Mouse (Mus musculus) lung, embryonic 14.5 days (tissue): ENCODE measurements around the gene Gnat1. TPM values are rescaled to one million over a fixed set of nuclear protein-coding genes. Genes with fewer than 3 reads are reported as not detected.
A peak's percentile ranks its signal among the peaks of the same experiment; 100 is the strongest.

Experiments
- ATAC-seq: fragments of 200-750 bp; cut with Nextera tagmentation; 2 replicates; pipeline ENCODE4 v1.8.0; 2017; ENCODE audit warnings: mild to moderate bottlenecking, moderate TSS enrichment, moderate library complexity; ENCODE audit not compliant: insufficient read depth
- DNase-seq: peaks from one replicate; pipeline ENCODE4 v3.0.0-alpha.2; 2015
- H3K27ac ChIP-seq: fragments of 300-500 bp; sonication (generic); 2 replicates; pipeline ENCODE4 v1.5.1; 2014; ENCODE audit warnings: low read depth, mild to moderate bottlenecking, moderate library complexity
- H3K27me3 ChIP-seq: fragments of 300-500 bp; sonication (generic); 2 replicates; pipeline ENCODE4 v1.6.1; 2014; ENCODE audit warnings: low read length, control low read depth; ENCODE audit not compliant: insufficient read depth
- H3K36me3 ChIP-seq: fragments of 300-500 bp; sonication (generic); 2 replicates; pipeline ENCODE4 v1.6.1; 2014; ENCODE audit warnings: control low read depth; ENCODE audit not compliant: insufficient read depth
- H3K4me1 ChIP-seq: fragments of 300-500 bp; sonication (generic); 2 replicates; pipeline ENCODE4 v1.6.1; 2014; ENCODE audit warnings: antibody characterized with exemption, control low read depth; ENCODE audit not compliant: insufficient read depth
- H3K4me2 ChIP-seq: fragments of 300-500 bp; sonication (generic); 2 replicates; pipeline ENCODE4 v1.6.1; 2014; ENCODE audit warnings: mild to moderate bottlenecking
- H3K4me3 ChIP-seq: fragments of 300-500 bp; sonication (generic); 2 replicates; pipeline ENCODE4 v1.5.1; 2014; ENCODE audit warnings: low read depth, low read length
- H3K9ac ChIP-seq: fragments of 300-500 bp; sonication (generic); 2 replicates; pipeline ENCODE4 v1.6.1; 2014
- H3K9me3 ChIP-seq: fragments of 300-500 bp; sonication (generic); 2 replicates; pipeline ENCODE4 v1.6.1; 2016; ENCODE audit warnings: low read depth, low read length, control low read depth
- CTCF ChIP-seq: IDR thresholded peaks from 2 replicates; pipeline ENCODE4 v1.5.1; 2016; ENCODE audit warnings: antibody characterized with exemption, low read depth
- WGBS: fragments of 180-500 bp; shearing (Covaris S2); extraction: QIAGEN DNeasy Blood & Tissue Kit; methylation state at CpG from one replicate; pipeline ENCODE4 v1.1.7; 2014; 5-methylcytosine and 5-hydroxymethylcytosine counted together
- polyA plus RNA-seq: library from polyadenylated mRNA; unstranded; fragments of >200 nt; fragmentation: Nextera tagmentation; extraction: Ambion mirVana; gene quantifications from 2 replicates; pipeline ENCODE4 v1.2.1, GENCODE M21; 2014

The Gnat1 gene
- polyA plus RNA-seq, 1 experiment from 2014 or later = 0.89 TPM

DNA sequence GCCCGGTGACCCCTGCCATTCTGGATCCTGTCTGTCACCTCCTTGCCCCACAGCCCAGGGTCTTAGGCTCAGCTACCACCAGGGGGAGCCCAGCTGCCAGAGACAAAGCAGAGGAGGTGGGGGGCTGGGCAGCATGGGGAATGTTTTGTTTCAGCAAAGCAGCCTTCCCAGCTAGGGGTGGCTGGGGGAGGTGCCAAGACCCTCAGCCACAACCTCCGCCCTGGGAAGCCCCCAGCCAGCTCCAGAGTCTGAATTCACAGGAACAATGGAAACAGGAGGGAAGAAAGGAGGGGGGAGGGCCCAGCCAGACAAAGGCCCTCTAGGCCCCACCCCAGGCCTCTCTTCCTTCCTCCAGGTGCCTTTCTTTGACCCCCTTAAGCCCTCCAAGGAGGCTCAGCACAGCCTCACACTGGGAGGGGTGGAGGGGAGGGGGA, 52.7 kb downstream of the Gnat1 start:
- Histone ChIP-seq H3K4me2 (peak overlapping the region; percentile 48), H3K9me3 (no peaks in the 10 kb centered on the region), H3K36me3 (peaks cover 62% of the 10 kb centered on the region), H3K27me3 (no peaks in the 10 kb centered on the region), H3K27ac (peak overlapping the region; percentile 86), H3K4me1 (peaks cover 41% of the 10 kb centered on the region), H3K9ac (peak overlapping the region; percentile 42), H3K4me3 (no peak overlapping the region)
- TF ChIP-seq CTCF = peak; percentile 99
- DNase-seq = peak; percentile 93
- ATAC-seq = peak; percentile 66
- 5% methylated on average over 2 of the region's 2 CpGs for WGBS

DNA sequence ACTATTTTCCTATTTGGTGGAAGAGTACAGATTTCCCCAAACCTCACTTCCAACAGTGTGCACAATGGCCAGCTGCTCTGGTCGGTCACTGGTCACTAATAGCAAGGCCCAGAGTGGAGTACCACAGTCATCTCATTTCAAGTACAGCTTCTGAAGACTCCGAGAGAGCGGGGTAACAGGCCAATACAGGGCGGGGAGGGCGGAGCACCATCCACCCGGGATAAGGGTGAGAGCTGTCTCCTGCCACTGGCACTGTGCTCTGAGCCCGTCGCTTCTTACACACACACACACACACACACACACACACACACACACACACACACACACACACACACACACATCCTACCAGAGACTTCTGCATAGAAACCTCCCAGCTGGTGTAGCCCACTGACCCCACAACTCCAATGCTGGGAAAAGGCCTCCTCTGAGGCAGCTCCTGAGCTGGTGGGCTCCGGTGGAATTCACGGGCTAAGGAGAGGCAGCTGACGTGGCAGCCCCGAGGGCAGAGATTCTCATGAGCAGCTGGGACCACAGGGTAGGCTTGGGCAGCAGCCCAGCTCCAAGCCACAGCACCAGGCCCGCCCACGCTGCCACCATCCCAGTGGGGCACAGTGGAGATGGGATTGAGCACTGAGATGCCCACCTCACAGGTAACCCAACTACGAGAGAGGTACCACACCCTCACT, 53.2 kb downstream of the Gnat1 start:
- peak overlapping the region; percentile 36; the same call in 1 of the 2 replicates for H3K9ac ChIP-seq
- peak overlapping the region; percentile 48 for H3K4me2 ChIP-seq
- H3K36me3 ChIP-seq = peaks cover 58% of the 10 kb centered on the region
- ATAC-seq (peak; percentile 16), DNase-seq (peak; percentile 37)
- TF ChIP-seq CTCF = no peak
- H3K4me3 ChIP-seq = no peak overlapping the region
- no peaks in the 10 kb centered on the region for H3K27me3 ChIP-seq
- H3K27ac ChIP-seq = peak overlapping the region; percentile 86
- H3K4me1 ChIP-seq = peaks cover 36% of the 10 kb centered on the region
- H3K9me3 ChIP-seq = no peaks in the 10 kb centered on the region
- 40% methylated on average over 15 of the region's 15 CpGs for WGBS

DNA sequence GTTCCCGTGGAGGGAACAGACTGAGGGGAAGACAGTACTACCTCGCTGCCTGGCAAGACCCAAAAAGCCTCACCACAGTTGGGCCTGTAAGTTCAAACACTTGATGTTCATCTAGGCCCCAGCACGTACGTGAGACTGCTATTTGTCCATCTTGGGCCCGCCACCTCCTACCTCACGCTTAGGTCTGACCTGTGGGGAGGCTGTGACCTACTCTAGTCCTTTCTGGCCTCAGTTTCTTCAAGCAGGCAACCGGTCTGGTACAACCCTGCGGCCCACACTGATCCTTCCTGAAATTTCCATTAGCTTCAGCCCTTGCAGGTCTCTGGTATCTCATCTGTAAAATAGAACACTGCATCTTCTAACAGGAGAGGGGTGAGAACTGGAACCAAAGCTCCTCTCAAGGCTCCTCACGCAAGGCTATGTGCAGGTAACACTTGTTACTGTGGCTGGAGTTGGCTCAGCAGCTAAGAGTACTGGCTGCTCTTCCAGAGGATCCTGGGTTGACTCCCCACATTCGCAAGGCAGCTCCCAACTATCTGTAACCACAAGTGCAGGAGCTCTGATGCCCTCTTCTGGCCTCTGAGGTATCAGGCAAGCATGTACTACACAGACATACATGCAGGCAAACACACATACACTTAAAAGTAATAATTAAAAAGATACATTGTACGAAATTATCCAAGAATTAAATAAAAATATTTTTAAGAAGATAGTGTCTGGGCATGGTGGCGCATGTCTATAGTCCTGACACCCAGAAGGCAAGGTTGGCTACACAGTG, 54.0 kb downstream of the Gnat1 start:
- Histone ChIP-seq H3K27ac (0 out of 2 replicates have a peak overlapping the region, but pooled peaks have one; percentile 54), H3K27me3 (no peaks in the 10 kb centered on the region), H3K9me3 (no peaks in the 10 kb centered on the region), H3K36me3 (peaks cover 59% of the 10 kb centered on the region), H3K4me2 (0 out of 2 replicates have a peak overlapping the region, but pooled peaks have one; percentile 48), H3K4me3 (no peak overlapping the region), H3K9ac (no peak overlapping the region), H3K4me1 (peaks cover 32% of the 10 kb centered on the region)
- peak; percentile 29; the same call in 1 of the 2 replicates for TF ChIP-seq CTCF
- WGBS = 87% methylated on average over 12 of the region's 12 CpGs
- ATAC-seq (no peak), DNase-seq (no peak)

DNA sequence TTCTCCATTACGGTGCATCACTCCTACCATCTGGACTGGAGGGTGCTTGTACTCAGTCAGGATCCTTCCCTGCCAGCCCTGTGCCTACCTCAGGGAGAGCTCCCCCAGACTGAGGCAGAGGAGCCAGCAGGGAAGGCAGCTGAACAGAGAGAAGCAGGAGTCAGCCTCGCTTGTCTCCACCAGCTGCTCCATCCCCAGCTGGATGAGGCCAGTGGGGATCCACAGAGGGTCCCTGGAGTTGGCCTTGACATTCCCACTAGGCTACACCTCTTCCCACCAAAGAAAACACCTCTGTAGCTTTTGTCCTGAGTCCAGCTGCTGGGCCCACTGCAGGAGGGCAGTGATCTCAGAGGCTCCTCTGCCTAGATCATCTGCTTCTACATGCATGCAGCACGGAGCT, 54.6 kb downstream of the Gnat1 start:
- Histone ChIP-seq H3K27ac (peak overlapping the region; percentile 54; the same call in 1 of the 2 replicates), H3K4me3 (no peak overlapping the region), H3K36me3 (peaks cover 65% of the 10 kb centered on the region), H3K4me1 (peaks cover 26% of the 10 kb centered on the region), H3K9me3 (no peaks in the 10 kb centered on the region), H3K27me3 (no peaks in the 10 kb centered on the region), H3K4me2 (no peak overlapping the region), H3K9ac (no peak overlapping the region; the same call in 1 of the 2 replicates)
- no peak for TF ChIP-seq CTCF
- WGBS = 82% methylated on average over 3 of the region's 3 CpGs
- no peak for ATAC-seq
- no peak for DNase-seq

DNA sequence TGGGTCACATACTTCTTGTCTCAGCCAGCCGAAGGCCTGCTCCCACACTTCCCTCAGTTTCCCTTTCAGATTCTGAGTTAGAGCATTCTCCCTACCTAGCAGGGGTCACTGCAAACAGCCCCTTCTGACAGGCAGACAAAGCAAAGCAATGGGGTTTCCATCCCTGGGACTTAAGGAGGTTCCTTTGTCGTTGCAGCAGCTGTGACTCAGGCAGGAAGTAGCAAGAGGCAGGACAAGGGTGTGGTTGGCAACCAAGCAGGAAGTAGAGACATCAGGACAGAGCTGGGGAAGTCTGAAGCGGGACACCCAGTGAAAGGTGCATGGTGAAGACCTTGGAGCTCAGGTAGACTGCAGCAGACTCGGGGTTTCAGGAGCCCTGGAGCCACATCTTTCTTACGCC, 55.0 kb downstream of the Gnat1 start:
- Histone ChIP-seq H3K27ac (peak overlapping the region; percentile 54; the same call in 1 of the 2 replicates), H3K36me3 (peaks cover 68% of the 10 kb centered on the region), H3K4me1 (peaks cover 26% of the 10 kb centered on the region), H3K9ac (no peak overlapping the region; the same call in 1 of the 2 replicates), H3K27me3 (no peaks in the 10 kb centered on the region), H3K9me3 (no peaks in the 10 kb centered on the region), H3K4me2 (no peak overlapping the region), H3K4me3 (no peak overlapping the region)
- ATAC-seq (no peak), DNase-seq (peak; percentile 40)
- 68% methylated on average over 5 of the region's 5 CpGs for WGBS
- TF ChIP-seq CTCF = no peak

Other genes with a start within 250 kb of the Gnat1 start
- gene Tmem115, start 145.8 kb downstream of the Gnat1 start, polyA plus RNA-seq = 42.1 and 45.3 TPM in 2 replicates
- 22.9 and 23.0 TPM in 2 replicates for gene Cyb561d2, start 137.5 kb downstream of the Gnat1 start, polyA plus RNA-seq
- 32.9 and 34.6 TPM in 2 replicates for gene Nprl2, start 137.5 kb downstream of the Gnat1 start, polyA plus RNA-seq
- gene Zmynd10, start 132.4 kb downstream of the Gnat1 start, polyA plus RNA-seq = 1.1 and 1.2 TPM in 2 replicates
- gene Rassf1, start 128.2 kb downstream of the Gnat1 start, polyA plus RNA-seq = 51.3 and 54.1 TPM in 2 replicates
- 38.2 and 39.0 TPM in 2 replicates for gene Tusc2, start 116.5 kb downstream of the Gnat1 start, polyA plus RNA-seq
- gene Hyal2, start 111.8 kb downstream of the Gnat1 start, polyA plus RNA-seq = 126 and 129 TPM in 2 replicates
- 5.2 and 5.9 TPM in 2 replicates for gene Hyal1, start 102.8 kb downstream of the Gnat1 start, polyA plus RNA-seq
- 14.7 and 17.2 TPM in 2 replicates for gene Naa80, start 100.8 kb downstream of the Gnat1 start, polyA plus RNA-seq
- 0.73 and 1.4 TPM in 2 replicates for gene Hyal3, start 98.9 kb downstream of the Gnat1 start, polyA plus RNA-seq
- gene Ifrd2, start 92.1 kb downstream of the Gnat1 start, polyA plus RNA-seq = 57.9 and 64.6 TPM in 2 replicates
- gene Sema3b, start 70.5 kb downstream of the Gnat1 start, polyA plus RNA-seq = 5.1 and 5.3 TPM in 2 replicates
- gene Gnai2, start 44.3 kb downstream of the Gnat1 start, polyA plus RNA-seq = 408 and 419 TPM in 2 replicates
- 3.6 and 4.8 TPM in 2 replicates for gene Slc38a3, start 10.2 kb downstream of the Gnat1 start, polyA plus RNA-seq
- gene Sema3f, start 30.8 kb upstream of the Gnat1 start, polyA plus RNA-seq = 16.7 and 22.1 TPM in 2 replicates
- 176 and 184 TPM in 2 replicates for gene Rbm5, start 91.3 kb upstream of the Gnat1 start, polyA plus RNA-seq
- gene Rbm6, start 193.5 kb upstream of the Gnat1 start, polyA plus RNA-seq = 73.2 and 74.4 TPM in 2 replicates
- 11.9 and 13.0 TPM in 2 replicates for gene Mon1a, start 208.4 kb upstream of the Gnat1 start, polyA plus RNA-seq
- gene Mst1r, start 227.2 kb upstream of the Gnat1 start, polyA plus RNA-seq = 1.7 and 2.2 TPM in 2 replicates
- not detected in 2 replicates for gene Actl11, start 248.8 kb upstream of the Gnat1 start, polyA plus RNA-seq